Mouse (Mus musculus) layer of hippocampus, postnatal 25 days (tissue): ENCODE results near the gene Cachd1. TPM values are rescaled to one million over a fixed set of nuclear protein-coding genes. Genes with fewer than 3 reads are reported as not detected.

ENCODE experiments used
- DNase-seq, 2 experiments: peaks; one replicate each; pipeline ENCODE4 v3.0.0; 2022; ENCODE audit warnings: mixed read lengths in 2 of 2, low spot score in 1 of 2; ENCODE audit errors: extremely low spot score in 1 of 2
- total RNA-seq, 2 experiments: library from RNA; stranded (reverse); gene quantifications; 2 replicates each; pipeline ENCODE4 v1.2.3; 2021

Gene Cachd1
- total RNA-seq, 2 experiments from 2014 or later: 30.0 to 32.0 TPM

- DNase-seq: no peak
These were observed 256.6 kb downstream of the Cachd1 start for GRCm38 (mm10) chr4:101033047-101033446.

- no peak for DNase-seq
These were observed 258.7 kb downstream of the Cachd1 start for GRCm38 (mm10) chr4:101035131-101035530.

GRCm38 (mm10) chr4:101037156-101037555, 260.7 kb downstream of the Cachd1 start:
- no peak for DNase-seq

GRCm38 (mm10) chr4:101043691-101044090, 267.2 kb downstream of the Cachd1 start:
- DNase-seq: no peak

GRCm38 (mm10) chr4:101044149-101044548, 267.7 kb downstream of the Cachd1 start:
- DNase-seq: no peak

GRCm38 (mm10) chr4:101046576-101046975, 270.1 kb downstream of the Cachd1 start:
- DNase-seq: no peak

- no peak for DNase-seq
These were observed 285.7 kb downstream of the Cachd1 start for GRCm38 (mm10) chr4:101062146-101062545.

- no peak for DNase-seq
These were observed 289.9 kb downstream of the Cachd1 start for GRCm38 (mm10) chr4:101066401-101066800.

- peak; percentile 53 for DNase-seq
These were observed 292.3 kb downstream of the Cachd1 start, which contains the start of gene Raver2 for GRCm38 (mm10) chr4:101068786-101069153. Raver2 (plus strand) TSS chr4:101068983.

- DNase-seq: peak in 1 of 2 experiments; percentile 32
These were observed 292.9 kb downstream of the Cachd1 start for GRCm38 (mm10) chr4:101069154-101069971.

GRCm38 (mm10) chr4:101071570-101071969, 295.1 kb downstream of the Cachd1 start:
- DNase-seq: no peak

GRCm38 (mm10) chr4:101076425-101076824, 299.9 kb downstream of the Cachd1 start:
- no peak for DNase-seq

Other genes starting within 250 kb of the Cachd1 start
- not detected for gene Gm10577, start 244.0 kb downstream of the Cachd1 start, total RNA-seq